Mouse (Mus musculus): ENCODE data around the gene Trim28.

- no peak for TF ChIP-seq POLR2A (IDR thresholded peaks at IDR 0.05; ENCODE audit: control insufficient read depth, low read depth, low read length)
- no peak for TF ChIP-seq CTCF (IDR thresholded peaks at IDR 0.05; ENCODE audit: control insufficient read depth, insufficient read depth, insufficient replicate concordance, low read depth, low read length)
These were observed 4.5 kb downstream of the Trim28 start for GRCm38 (mm10) chr7:13003380-13003779.

Measured in testis, adult 2 months (tissue).